Mouse (Mus musculus) liver, embryonic 13.5 days (tissue): ENCODE data around the gene Fgl2. TPM values are rescaled to one million over a fixed set of nuclear protein-coding genes. Genes with fewer than 3 reads are reported as not detected.
A peak's percentile ranks its signal among the peaks of the same experiment; 100 is the strongest.

Experiments
- ATAC-seq: fragments of 200-750 bp; cut with Nextera tagmentation; 2 replicates; pipeline ENCODE4 v1.8.0; 2017; ENCODE audit warnings: low read depth, mild to moderate bottlenecking, moderate number of reproducible peaks, moderate library complexity
- DNase-seq: peaks from one replicate; pipeline ENCODE4 v3.0.0; 2022
- H3K27ac ChIP-seq: fragments of 300-500 bp; sonication (generic); 2 replicates; pipeline ENCODE4 v1.5.1; 2015; ENCODE audit warnings: moderate library complexity, mild to moderate bottlenecking, inconsistent platforms
- H3K27me3 ChIP-seq: fragments of 300-500 bp; sonication (generic); 2 replicates; pipeline ENCODE4 v1.6.1; 2015; ENCODE audit warnings: mild to moderate bottlenecking, inconsistent platforms
- H3K36me3 ChIP-seq: fragments of 300-500 bp; sonication (generic); 2 replicates; pipeline ENCODE4 v1.6.1; 2015; ENCODE audit warnings: mild to moderate bottlenecking, inconsistent platforms
- H3K4me1 ChIP-seq: fragments of 300-500 bp; sonication (generic); replicated peaks from 2 replicates; pipeline ENCODE4 v1.6.1; 2015; ENCODE audit warnings: inconsistent platforms
- H3K4me2 ChIP-seq: fragments of 300-500 bp; sonication (generic); 2 replicates; pipeline ENCODE4 v1.6.1; 2015; ENCODE audit warnings: inconsistent platforms, mild to moderate bottlenecking, moderate library complexity
- H3K4me3 ChIP-seq: fragments of 300-500 bp; sonication (generic); replicated peaks from 2 replicates; pipeline ENCODE4 v1.5.1; 2015; ENCODE audit warnings: mild to moderate bottlenecking, inconsistent platforms
- H3K9ac ChIP-seq: fragments of 300-500 bp; sonication (generic); 2 replicates; pipeline ENCODE4 v1.6.1; 2015; ENCODE audit warnings: mild to moderate bottlenecking, inconsistent platforms
- H3K9me3 ChIP-seq: fragments of 300-500 bp; sonication (generic); replicated peaks from 2 replicates; pipeline ENCODE4 v1.6.1; 2016; ENCODE audit warnings: inconsistent platforms
- WGBS: fragments of 180-500 bp; shearing (Covaris S2); methylation state at CpG from one replicate; pipeline ENCODE4 v1.1.7; 2015; ENCODE audit not compliant: insufficient replicate concordance; 5-methylcytosine and 5-hydroxymethylcytosine counted together
- polyA plus RNA-seq: library from polyadenylated mRNA; unstranded; fragments of >200 nt; fragmentation: Nextera tagmentation; extraction: Ambion mirVana; gene quantifications from 2 replicates; pipeline ENCODE4 v1.2.1, GENCODE M21; 2015

The Fgl2 gene
- polyA plus RNA-seq, 1 experiment from 2014 or later, result 1.6 TPM

GRCm38 (mm10) chr5:21414116-21414820 is 41.8 kb downstream of the Fgl2 start:
- Histone ChIP-seq H3K4me2 (no peak overlapping the region), H3K27me3 (no peaks in the 10 kb centered on the region), H3K4me1 (0 out of 2 replicates have a peak, but pooled peaks cover 8% of the 10 kb centered on the region), H3K9ac (no peak overlapping the region), H3K4me3 (no peak overlapping the region), H3K27ac (no peak overlapping the region), H3K9me3 (no peaks in the 10 kb centered on the region), H3K36me3 (no peaks in the 10 kb centered on the region)
- DNase-seq (no peak), ATAC-seq (no peak)
- WGBS, result 18% methylated on average over 1 of the region's 1 CpGs

- Histone ChIP-seq H3K4me3 (no peak overlapping the region), H3K4me1 (0 out of 2 replicates have a peak, but pooled peaks cover 2% of the 10 kb centered on the region), H3K27ac (no peak overlapping the region), H3K36me3 (no peaks in the 10 kb centered on the region), H3K4me2 (no peak overlapping the region), H3K9ac (no peak overlapping the region), H3K9me3 (no peaks in the 10 kb centered on the region), H3K27me3 (no peaks in the 10 kb centered on the region)
- DNase-seq (no peak), ATAC-seq (no peak)
- 37% methylated on average over 4 of the region's 4 CpGs for WGBS
Measured at GRCm38 (mm10) chr5:21418613-21419012, 46.2 kb downstream of the Fgl2 start.

GRCm38 (mm10) chr5:21420609-21421008 is 48.2 kb downstream of the Fgl2 start:
- Histone ChIP-seq H3K9me3 (no peaks in the 10 kb centered on the region), H3K27me3 (no peaks in the 10 kb centered on the region), H3K4me3 (no peak overlapping the region), H3K36me3 (no peaks in the 10 kb centered on the region), H3K9ac (no peak overlapping the region), H3K4me1 (peaks cover 9% of the 10 kb centered on the region), H3K4me2 (no peak overlapping the region), H3K27ac (no peak overlapping the region)
- ATAC-seq, result no peak
- no peak for DNase-seq
- WGBS, result 25% methylated on average over 1 of the region's 1 CpGs

- WGBS, result under 1% methylated on average over 68 of the region's 68 CpGs
Measured at GRCm38 (mm10) chr5:21424614-21425602, 52.5 kb downstream of the Fgl2 start, which contains the start of the genes Ccdc146 and Fam185a. Gene Ccdc146, minus strand, starts transcription at chr5:21424677. Gene Fam185a, plus strand, starts transcription at chr5:21424958.

GRCm38 (mm10) chr5:21426666-21427065 is 54.2 kb downstream of the Fgl2 start:
- H3K4me3 ChIP-seq, result peak overlapping the region; percentile 87
- H3K9me3 ChIP-seq, result no peaks in the 10 kb centered on the region
- H3K27me3 ChIP-seq, result no peaks in the 10 kb centered on the region
- peak overlapping the region; percentile 97 for H3K4me2 ChIP-seq
- ATAC-seq (no peak), DNase-seq (no peak)
- no peak overlapping the region for H3K27ac ChIP-seq
- 91% methylated on average over 6 of the region's 6 CpGs for WGBS
- H3K9ac ChIP-seq, result no peak overlapping the region; the same call in 1 of the 2 replicates
- H3K4me1 ChIP-seq, result peaks cover 37% of the 10 kb centered on the region
- H3K36me3 ChIP-seq, result no peaks in the 10 kb centered on the region

More at GRCm38 (mm10) chr5:21424614-21425602, 52.5 kb downstream of the Fgl2 start, which contains the start of the genes Ccdc146 and Fam185a:
- peak within 1 kb of the TSS; percentile 87 for H3K4me3 ChIP-seq
- no peaks in the 10 kb centered on the region for H3K36me3 ChIP-seq
- peak within 1 kb of the TSS; percentile 97 for H3K4me2 ChIP-seq
- peak within 1 kb of the TSS; percentile 66 for H3K27ac ChIP-seq
- H3K27me3 ChIP-seq, result no peaks in the 10 kb centered on the region
- H3K9me3 ChIP-seq, result no peaks in the 10 kb centered on the region
- peak within 1 kb of the TSS; percentile 82 for H3K9ac ChIP-seq
- ATAC-seq, result peak; percentile 100
- peaks cover 37% of the 10 kb centered on the region for H3K4me1 ChIP-seq
- peak; percentile 89 for DNase-seq

Other genes with a start within 250 kb of the Fgl2 start
- gene Gsap, start 186.4 kb upstream of the Fgl2 start, polyA plus RNA-seq, result 1.8 and 2.2 TPM in 2 replicates
- not detected in 2 replicates for gene Ccdc146, start 52.0 kb downstream of the Fgl2 start, polyA plus RNA-seq
- 4.1 and 4.8 TPM in 2 replicates for gene Fam185a, start 52.3 kb downstream of the Fgl2 start, polyA plus RNA-seq
- gene Lrrc17, start 170.9 kb downstream of the Fgl2 start, polyA plus RNA-seq, result 2.4 and 2.5 TPM in 2 replicates